Mouse (Mus musculus) granulocyte monocyte progenitor cell, adult 5-6 weeks (primary cell): Measurements from ENCODE around the gene Actrt3. TPM values are rescaled to one million over a fixed set of nuclear protein-coding genes. Genes with fewer than 3 reads are reported as not detected.
"Not testable (repeated sequence)": the region's sequence is repeated elsewhere in the genome, so short reads cannot be mapped to it uniquely, and the experiment has no call there.

Experiments
- ATAC-seq: replicated peaks from 2 replicates; pipeline ENCODE4 v1.8.0; 2016; ENCODE audit warnings: mild to moderate bottlenecking, moderate TSS enrichment, inconsistent platforms; ENCODE audit not compliant: poor library complexity, severe bottlenecking
- total RNA-seq, 2 experiments: library from RNA; stranded (forward) in 1 of 2; stranded (reverse) in 1 of 2; fragments of 200-712, 200-1000 nt in 1 of 2; fragments of >200 nt in 1 of 2; fragmentation: Nextera tagmentation in 1 of 2; gene quantifications; 2 replicates each; pipeline ENCODE4 v1.2.3; 2014 to 2017

Gene Actrt3
- total RNA-seq, 2 experiments from 2014 or later: not detected

DNA sequence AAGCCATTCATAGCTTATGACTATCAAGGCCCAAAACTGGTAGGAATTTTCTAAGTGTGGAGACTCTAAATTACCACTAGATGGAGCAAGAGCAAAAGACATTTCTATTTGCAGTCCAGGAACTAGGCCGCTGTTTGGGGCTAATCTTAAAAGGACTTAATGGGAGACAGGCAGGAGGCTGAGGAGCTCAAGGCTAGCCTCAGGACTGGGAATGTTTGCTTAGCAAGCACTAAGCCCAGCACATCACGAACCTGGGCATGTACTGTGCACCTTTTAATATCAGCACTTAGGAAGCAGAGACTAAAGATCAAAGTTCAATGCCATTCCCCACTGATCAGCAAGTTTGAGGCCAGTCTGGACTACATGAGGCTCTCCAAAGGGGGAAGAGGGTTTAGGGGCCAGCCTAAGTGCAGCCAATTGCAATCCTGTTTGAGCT lies 7.3 kb downstream of the Actrt3 start:
- ATAC-seq: peak; percentile 61

DNA sequence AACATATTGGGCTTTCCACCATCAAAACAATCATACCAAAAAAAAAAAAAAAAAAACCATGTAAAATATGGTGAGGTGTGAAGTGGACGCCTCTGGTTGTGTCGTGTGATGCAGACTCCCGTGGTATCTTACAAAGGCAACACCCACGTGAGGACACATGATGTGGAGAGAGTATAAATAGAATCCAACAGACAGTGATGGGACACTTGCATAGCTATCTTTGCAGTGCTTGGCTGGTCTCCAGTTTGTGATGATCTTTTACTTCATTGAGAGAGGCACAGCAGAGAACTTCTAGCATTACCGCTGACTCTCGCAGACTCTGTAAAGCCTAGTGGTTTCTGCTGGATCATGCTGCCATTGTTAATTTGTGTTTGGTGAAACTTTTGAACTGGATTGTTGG lies 10.9 kb downstream of the Actrt3 start:
- no peak for ATAC-seq

DNA sequence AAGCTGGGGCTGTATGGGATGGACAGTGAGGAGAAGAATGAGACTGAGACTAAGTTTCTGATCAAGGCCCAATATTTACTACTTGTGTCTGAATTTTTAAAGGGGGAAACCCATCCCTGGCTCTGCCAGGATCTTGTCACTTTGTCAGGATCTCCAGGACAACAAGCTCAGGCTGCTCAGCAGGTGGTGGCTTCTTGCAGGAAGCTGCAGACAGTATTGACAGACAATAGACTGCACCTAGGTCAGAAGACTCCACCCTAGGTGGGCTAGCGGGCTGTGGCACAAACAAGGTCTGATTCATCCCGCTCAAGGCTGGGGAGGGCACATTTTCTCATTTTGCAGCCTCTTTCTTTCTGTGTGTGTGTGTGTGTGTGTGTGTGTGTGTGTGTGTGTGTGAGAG lies 26.2 kb downstream of the Actrt3 start:
- ATAC-seq: no peak

DNA sequence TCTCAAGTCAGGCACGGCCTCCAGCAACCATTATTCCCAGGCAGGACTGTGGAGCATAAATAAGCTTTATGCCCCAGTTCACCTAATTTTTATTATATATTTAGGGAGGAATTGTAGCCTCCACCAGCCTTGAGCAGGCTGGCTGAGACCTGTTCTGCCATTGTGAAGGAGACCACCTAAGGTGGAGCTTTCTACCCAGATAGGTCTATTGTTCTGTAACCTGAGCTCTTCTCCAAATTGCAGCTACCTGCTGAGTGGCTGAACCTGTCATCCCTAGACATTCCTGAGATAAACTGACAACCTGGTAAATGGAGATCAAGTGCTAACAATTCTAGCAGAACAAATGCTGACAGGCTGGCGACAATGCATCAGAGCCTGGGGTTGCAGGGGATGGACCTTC lies 33.4 kb downstream of the Actrt3 start:
- ATAC-seq: not testable (repeated sequence)

GRCm38 (mm10) chr3:30560677-30561314 lies 38.9 kb downstream of the Actrt3 start:
- no peak for ATAC-seq

- ATAC-seq: no peak
These were observed 46.0 kb downstream of the Actrt3 start for GRCm38 (mm10) chr3:30553741-30554140.

GRCm38 (mm10) chr3:30550218-30550617 lies 49.5 kb downstream of the Actrt3 start:
- ATAC-seq: no peak

DNA sequence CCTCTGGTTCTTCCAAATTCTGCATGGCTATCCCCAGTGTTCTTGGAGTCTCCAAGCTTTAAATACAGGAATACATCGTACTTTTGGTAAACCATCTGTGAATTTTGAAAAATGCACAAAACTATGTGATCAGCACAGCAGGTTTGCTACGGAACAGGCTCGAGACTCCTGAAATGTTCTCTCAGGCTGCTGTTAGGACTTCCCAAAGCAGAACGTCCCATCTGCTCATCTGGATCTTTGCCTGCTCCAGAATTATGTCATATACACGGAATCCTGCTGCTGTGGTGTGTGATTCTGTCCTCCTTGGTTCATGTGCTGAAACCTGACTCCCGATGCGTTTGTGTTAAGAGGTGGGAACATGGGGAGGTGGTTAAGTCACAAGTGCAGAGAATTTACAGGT lies 50.8 kb downstream of the Actrt3 start:
- ATAC-seq: no peak

DNA sequence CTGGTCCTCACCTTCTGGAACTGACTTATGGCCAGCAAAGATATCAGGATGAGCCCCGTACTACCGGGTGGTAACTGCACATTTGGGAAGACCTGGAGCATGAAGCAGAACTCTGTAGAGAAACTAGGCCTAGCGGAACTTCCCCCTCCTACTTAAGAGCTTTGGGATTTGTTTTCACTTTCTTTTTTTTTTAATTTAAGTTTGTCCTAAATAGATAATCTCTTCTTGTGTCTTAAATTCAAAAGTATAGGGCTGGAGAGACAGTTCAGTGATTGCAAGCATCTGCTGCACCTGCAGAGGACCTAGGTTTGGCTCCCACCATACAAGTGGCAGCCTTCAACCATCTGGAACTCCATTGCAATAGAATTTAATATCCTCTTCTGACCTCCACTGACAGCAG lies 51.8 kb downstream of the Actrt3 start, which contains the start of gene Mecom:
Mecom (minus strand) TSS at position 101 of the 400 bp plus-strand sequence.
- ATAC-seq: no peak

Other genes starting within 250 kb of the Actrt3 start
- gene Mecom, start 51.9 kb downstream of the Actrt3 start, total RNA-seq (2014; fragmentation: Nextera tagmentation): 1.9 TPM in 1 of 2 replicates, not detected in the other
- gene Mecom, start 51.9 kb downstream of the Actrt3 start, total RNA-seq (2017): 0.72 and 0.90 TPM in 2 replicates
- 8.8 and 15.1 TPM in 2 replicates for gene Mynn, start 2.1 kb upstream of the Actrt3 start, total RNA-seq (2014; fragmentation: Nextera tagmentation)
- gene Mynn, start 2.1 kb upstream of the Actrt3 start, total RNA-seq (2017): 21.8 and 29.6 TPM in 2 replicates
- not detected in 2 replicates for gene Lrriq4, start 44.6 kb upstream of the Actrt3 start, total RNA-seq (2014; fragmentation: Nextera tagmentation)
- gene Lrriq4, start 44.6 kb upstream of the Actrt3 start, total RNA-seq (2017): not detected in 2 replicates
- not detected in 2 replicates for gene Lrrc34, start 47.9 kb upstream of the Actrt3 start, total RNA-seq (2014; fragmentation: Nextera tagmentation)
- 0.56 TPM in 1 of 2 replicates, not detected in the other for gene Lrrc34, start 47.9 kb upstream of the Actrt3 start, total RNA-seq (2017)
- not detected in 2 replicates for gene Lrrc31, start 99.9 kb upstream of the Actrt3 start, total RNA-seq (2014; fragmentation: Nextera tagmentation)
- not detected in 2 replicates for gene Lrrc31, start 99.9 kb upstream of the Actrt3 start, total RNA-seq (2017)
- gene Samd7, start 146.4 kb upstream of the Actrt3 start, total RNA-seq (2014; fragmentation: Nextera tagmentation): not detected in 2 replicates
- not detected in 2 replicates for gene Samd7, start 146.4 kb upstream of the Actrt3 start, total RNA-seq (2017)
- gene Sec62, start 192.9 kb upstream of the Actrt3 start, total RNA-seq (2014; fragmentation: Nextera tagmentation): 55.9 and 87.3 TPM in 2 replicates
- 98.6 and 99.8 TPM in 2 replicates for gene Sec62, start 192.9 kb upstream of the Actrt3 start, total RNA-seq (2017)